Mouse (Mus musculus) frontal cortex, postnatal 14 days (tissue): ENCODE measurements around the gene Aurkb.
A peak's percentile ranks its signal among the peaks of the same experiment; 100 is the strongest.

ENCODE experiments used
- DNase-seq, 2 experiments: peaks; one replicate each; pipeline ENCODE4 v3.0.0; 2022; ENCODE audit warnings: low spot score in 2 of 2

Aurkb gene

DNA sequence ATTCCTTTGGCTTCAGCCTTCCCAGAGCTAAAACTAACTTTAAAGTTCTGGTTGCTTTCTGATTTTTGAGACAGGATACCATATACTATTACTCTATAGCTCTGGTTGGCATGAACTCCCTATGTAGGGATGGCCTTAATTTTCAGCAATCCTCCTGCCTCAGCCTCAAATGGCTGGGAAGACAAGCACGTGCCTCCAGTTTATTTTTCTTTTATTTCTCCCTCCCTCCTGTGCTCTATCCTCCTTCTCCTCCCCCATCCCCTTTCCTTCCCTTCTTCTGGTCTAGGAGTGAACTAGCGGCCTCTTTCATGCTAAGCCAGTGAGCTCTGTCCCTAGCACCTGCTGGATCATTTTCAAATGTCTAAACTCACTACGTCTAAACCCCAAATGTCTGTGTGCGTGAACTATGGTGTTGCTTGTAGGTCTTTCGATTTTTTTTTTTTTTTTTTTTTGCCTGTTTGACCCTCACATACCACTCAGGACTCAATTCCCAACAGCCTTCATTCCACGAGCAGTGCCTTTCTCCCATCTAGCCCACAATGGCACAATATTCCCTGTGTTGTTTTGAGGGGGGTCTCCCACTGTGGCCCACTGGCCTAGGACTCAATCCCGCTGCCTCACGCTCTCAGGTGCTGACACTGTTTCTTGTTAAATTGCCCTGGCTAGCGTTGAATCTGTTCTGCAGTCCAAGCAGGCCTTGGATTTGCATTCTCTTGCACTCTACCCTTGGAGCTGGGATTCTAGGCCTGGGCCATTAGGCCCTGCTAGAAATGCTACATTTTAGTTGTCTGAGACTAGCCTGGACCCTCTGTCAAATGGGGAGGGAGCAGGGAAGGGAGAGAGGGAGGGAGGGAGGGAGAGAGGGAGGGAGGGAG is 19.0 kb downstream of the Aurkb start:
- DNase-seq, result no peak

DNA sequence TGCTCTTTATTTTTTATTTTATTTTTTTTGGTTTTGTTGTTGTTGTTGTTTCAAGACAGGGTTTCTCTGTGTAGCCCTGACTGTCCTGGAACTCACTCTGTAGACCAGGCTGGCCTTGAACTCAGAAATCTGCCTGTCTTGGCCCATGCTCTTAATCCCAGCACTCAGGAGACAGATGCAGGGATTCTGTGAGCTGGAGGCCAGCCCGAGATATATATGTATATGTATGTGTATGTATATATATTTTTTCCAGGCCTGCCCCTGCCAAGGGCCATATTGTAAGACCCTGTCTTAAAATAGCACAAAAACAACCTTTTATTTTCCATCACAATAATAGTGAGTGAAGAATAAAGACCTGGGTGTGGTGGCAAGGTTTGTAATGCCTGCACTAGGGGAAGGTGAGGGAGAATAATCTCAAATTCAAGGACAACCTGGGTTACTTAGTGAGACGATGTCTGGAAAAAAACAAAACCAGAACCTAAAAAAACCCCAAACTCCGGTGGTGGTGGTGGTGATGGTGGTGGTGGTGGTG is 20.0 kb downstream of the Aurkb start:
- no peak for DNase-seq

DNA sequence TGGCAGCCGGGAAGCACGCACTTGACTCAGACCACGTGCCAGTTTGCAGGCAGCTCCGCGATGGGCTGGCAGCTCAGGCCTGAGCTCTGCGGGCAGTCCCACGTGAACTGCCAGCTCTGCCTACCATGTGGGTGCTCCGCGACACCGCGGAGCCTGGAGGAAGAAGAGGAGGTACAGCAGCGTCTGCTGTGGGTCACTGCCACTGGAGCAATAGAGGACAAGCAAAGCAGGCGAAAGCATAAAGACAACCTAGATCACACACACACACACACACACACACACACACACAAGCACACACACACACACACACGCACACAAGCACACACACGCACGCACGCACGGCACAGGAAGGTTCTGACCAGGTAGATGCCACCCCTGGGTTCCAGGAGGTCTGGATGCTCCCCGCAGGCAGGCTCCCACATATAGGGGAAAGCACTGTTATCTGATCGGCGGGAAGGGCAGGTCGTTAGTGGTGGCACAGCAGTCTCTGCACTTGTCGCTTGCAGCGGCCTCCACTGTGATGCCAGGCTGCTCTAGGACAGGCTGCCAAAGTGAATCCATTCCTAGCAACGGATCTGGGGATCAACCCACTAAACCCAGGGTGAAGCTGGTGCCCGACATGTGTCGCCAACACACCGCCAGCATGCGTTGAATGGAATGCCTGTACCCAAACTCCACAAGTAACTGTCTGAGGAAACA is 20.9 kb downstream of the Aurkb start:
- no peak for DNase-seq

DNA sequence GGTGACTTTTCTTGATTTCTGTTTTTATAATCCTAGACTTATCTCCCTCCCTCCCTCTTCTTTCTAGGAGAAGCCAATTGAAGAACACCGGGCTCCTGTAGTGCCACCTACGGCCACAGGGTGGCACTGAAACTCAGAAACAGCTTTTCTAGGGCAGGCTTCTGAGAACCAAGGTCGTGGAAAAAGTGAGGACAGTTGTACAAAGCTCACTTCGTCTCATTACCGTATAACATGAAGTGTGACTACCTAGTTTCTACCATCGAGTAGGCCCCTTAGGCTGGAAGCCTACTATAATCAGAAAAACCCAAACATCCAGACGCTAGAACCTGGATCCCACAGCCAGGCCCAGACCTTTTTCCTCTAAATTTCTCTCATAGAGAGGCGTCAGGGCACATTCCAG is 21.5 kb downstream of the Aurkb start:
- DNase-seq, result peak in 1 of 2 experiments; percentile 89

DNA sequence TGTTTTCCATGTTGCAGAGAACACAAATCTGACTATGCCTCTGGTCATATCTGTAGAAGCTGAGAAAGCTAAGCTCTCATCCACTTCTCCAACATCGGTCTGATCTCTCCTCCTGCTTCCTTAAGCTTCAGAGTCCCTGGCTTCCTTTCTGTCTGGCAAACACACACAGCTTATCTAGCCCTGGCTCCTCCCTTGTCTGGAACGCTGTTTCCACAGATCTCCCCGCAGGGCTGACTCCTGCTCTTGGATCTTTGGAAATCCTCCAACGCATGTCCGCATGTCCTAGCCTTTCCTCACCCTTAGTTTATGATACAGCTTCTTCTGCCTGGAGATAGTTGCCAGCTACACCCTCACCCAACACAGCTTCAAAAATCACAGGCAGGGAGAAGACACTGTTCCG is 22.2 kb downstream of the Aurkb start:
- DNase-seq, result no peak

DNA sequence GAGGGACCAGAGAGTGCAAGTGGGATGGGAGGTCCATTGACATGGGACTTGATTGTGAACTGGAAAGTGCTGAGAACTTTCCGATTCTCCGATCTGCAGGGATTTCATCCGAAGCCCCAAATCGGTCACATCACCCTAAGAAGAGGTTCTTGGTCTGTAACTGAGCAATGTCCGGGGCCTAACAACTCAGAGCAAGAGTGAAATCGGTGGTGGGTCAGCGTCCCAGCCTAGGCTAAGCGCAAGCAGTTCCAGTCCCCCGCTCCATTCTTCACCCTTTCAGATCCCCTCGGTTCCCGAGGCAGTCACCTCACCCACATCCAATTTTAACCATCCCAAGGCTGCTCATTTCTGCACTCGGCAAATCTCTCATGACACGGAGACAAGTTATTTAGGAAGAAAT is 24.6 kb downstream of the Aurkb start:
- no peak for DNase-seq

DNA sequence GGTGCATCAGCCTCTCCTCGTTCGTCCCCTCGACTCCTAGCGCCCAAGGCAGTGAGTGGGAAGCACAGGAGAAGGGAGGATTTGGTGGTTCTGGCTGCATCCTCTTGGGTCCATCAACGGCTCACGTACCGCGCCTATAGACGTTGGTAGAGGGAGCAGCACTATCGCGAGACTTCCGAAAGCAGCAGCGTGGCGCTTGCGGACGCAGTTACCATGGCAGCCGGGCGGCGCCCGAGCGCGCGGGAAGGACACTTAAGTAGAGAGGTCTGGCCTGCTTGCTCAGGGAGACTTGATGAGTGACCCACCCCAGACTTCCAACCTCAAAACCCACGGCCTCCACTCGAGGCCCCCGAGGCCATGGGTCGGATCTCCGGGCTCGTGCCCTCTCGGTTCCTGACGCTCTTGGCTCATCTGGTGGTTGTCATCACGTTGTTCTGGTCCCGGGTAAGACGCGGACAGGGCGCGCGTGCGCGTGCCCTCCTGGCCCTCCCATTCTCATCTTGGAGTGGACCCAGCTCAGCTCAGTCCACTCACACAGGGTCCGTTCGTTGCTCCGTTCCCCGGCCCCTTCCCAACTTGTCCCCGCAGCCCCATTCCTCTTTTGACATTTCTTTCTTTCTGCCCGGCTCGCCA is 25.3 kb downstream of the Aurkb start, which contains the start of gene Tmem107:
Gene Tmem107, plus strand, starts transcription at position 217 of the 633 bp plus-strand sequence.
- DNase-seq, result peak; percentile 89 to 92

DNA sequence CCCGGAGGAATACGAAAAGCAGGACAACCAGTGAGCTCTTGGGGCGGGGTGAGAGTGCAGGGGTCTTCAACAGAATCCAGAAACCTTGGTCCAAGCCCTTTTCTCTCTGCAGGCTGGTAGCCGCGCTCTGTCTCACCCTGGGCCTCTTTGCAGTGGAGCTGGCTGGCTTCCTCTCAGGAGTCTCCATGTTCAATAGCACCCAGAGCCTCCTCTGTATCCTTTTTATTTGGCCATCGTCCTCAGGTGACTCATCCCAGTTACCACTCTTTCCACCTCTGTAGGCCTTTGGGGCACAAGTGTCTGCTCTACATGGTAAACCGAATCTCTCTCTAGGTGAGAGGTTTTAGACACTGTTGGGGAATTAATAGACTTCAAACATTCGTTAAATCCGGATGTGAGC is 25.8 kb downstream of the Aurkb start:
- no peak for DNase-seq

DNA sequence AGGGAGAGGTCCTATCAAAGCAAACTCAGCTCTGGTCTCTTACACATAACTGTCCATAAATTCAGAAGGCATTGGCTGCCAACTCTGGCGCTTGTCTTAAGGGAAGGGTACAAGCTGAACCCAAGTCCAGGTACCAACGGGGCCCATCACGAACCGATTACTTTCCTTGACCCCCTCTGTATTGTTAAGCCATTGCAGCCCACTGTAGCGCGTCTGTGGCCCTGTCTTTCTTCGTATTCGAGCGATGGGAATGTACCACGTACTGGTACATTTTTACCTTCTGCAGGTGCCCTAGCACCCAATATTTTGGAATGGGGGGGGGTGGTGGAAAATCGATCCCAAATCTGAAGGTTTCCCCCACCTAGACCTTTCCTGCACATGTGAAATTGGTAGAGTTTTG is 26.8 kb downstream of the Aurkb start:
- no peak for DNase-seq

DNA sequence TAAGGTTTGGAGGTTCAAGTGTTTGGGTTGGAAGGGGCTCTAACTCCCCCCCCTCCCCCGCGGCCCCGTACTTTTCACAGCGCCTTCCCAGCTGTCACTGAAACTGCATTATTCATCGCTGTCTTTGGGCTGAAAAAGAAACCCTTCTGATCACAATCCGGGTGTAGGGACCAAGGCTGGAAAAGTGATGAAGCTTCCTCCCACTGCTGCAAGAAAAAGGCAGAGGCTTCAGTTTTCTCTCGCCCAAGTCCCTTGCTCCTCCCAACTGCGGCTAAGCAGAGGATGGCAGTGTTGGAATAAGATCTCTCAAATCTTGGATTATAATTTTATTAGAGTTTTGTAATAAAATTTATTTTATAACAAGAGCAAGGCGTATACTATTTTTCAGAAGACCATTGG is 27.2 kb downstream of the Aurkb start:
- DNase-seq, result no peak

DNA sequence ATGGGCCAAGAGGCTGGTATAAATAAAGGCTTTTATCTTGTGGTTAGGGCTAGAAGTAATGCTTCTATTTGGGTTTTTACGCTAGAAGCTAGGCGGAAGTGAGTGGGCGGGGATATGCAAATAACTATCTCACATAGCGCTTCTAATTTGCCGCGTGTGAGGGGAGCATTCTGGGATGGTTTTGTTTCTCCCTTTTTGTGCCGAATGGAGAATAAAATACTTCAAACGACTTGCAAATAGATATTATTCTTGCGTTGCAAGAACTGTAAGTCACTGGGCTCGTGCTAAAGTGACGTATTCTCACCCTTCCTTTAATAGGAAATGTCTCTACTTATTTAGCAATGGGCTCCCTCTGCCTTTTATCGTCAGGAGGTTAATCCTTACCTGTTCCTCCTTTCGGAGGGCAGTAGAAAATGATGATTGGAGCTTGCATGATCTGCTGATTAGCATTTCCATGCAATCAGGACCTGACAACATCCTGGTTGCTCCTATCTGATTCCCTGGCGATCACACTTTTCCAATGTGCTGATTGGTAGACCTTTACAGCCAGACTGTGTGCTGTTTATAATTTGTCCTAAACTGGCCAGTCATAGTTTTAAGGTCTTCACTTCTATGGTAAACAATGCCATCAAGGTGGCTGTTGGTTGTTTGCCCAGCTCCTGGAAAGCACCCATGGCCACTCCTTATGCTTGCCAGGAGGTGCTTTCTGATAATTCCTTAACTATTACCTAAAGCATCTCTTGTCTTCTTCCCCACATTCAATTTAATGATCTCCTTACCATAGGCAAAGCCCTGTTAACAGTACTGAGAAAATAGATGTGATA is 27.8 kb downstream of the Aurkb start:
- DNase-seq, result peak; percentile 68 to 78

DNA sequence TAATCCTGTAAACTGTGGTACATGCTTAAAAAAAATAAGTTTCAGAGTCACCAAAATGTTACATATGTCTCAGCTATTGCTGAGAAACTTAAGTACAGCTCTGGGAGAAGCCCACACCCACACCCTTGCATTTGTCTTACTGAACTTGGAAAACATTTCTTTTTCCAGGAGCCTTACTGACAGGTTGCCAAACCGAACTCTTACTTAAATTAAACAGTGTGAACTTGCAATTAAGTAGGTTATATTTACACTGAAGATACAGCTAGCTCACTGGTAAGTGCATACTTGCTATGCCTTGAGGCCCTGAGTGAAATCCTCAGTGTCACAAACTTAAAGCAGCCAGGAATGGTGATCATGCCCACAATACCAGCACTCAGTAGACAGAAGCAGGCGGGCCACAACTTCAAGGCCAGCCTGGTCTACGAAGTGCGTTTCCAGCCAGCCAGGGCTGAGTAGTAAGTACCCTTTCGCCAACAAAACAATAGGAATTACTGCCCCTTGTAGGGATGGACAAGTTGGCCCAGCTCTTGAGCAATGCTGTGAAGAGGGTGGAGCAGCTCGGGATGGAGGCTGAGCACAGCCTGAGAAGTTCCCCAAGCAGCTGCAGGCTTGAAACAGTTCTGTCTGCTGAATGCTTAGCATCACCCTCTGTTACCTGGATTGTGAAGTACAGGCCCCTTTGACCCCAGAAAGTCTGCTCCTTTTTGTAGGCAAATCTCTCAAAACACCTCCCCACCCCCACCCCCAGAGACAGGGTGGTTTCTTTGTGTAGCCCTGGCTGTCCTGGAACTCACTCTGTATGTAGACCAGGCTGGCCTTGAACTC is 28.7 kb downstream of the Aurkb start:
- DNase-seq, result no peak

DNA sequence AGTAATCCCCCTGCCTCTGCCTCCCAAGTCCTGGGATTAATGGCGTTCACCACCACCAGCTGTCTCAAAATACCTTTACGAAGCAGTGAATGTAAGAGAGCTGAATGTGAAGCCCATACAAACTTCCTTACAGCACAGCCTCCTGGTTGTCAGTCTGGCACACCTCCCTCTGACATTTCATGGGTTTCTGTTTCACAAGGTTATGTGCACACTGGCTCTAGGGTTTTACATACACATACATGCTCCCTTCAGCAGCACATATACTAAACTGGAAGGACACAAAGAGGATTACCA is 29.3 kb downstream of the Aurkb start:
- DNase-seq, result no peak

DNA sequence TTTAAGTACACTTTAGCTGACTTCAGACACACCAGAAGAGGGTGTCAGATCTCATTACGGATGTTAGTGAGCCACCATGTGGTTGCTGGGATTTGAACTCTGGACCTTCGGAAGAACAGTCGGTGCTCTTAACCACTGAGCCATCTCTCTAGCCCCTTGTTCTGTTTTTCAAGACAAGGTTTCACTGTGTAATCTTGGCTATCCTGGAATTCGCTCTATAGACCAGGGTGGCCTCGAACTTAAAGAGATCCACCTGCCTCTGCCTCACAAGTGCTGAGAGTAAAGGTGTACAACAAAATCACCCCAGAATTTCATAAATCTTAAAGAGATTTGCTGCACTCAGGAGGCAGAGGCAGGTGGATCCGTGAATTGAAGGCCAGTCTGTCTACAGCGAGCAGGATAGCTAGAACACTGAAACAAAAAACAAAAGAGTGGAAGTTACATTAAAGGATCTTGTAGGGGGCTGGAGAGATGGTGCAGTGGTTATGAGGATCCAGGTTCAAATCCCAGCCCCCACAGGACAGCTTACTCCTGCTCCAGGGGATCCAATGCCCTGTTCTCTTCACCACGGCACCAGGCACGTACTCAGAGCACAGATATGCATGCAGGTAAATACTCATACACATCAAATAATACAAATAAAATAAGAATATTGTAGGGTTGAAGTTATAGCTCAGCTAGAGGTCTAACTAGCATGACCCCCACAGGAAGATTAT is 30.5 kb downstream of the Aurkb start:
- no peak for DNase-seq

DNA sequence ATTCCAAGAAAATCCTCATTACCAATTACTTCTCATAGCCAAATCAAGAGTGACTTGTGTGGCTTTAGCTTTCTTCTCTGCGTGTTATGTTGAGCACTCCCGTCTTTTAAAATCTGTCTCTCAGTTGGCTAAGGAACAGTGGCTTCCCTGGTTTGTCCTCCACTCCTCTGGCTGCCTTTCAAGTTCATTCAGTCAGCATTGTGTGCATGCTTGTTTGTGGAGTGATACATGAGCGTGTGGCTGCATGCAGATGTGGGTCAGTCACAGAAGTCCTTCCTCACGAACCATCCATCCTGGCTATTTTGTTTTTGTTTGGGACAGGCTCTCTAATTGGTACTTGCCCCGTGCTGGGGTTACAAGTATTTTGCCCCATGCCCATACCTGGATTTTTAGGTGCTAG is 31.1 kb downstream of the Aurkb start:
- no peak for DNase-seq

DNA sequence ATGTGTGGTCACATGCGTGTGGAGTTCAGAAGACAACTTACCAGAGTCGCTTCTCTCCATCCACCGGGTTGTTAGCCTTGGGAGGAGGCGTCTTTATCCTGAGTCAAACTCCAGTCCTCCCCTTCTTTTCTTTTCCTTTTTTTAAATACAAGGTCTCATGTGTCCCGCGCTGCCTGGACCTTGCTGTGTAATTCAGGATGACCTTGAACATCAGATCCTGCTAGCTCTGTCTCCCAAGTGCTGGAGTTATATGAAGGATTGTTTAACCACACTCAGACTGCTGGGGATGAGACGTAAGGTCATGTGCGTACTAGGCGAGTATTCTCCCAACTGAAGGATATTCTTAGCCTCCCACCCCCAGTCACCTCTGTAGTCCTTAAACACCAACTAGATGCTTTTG is 31.9 kb downstream of the Aurkb start:
- no peak for DNase-seq

DNA sequence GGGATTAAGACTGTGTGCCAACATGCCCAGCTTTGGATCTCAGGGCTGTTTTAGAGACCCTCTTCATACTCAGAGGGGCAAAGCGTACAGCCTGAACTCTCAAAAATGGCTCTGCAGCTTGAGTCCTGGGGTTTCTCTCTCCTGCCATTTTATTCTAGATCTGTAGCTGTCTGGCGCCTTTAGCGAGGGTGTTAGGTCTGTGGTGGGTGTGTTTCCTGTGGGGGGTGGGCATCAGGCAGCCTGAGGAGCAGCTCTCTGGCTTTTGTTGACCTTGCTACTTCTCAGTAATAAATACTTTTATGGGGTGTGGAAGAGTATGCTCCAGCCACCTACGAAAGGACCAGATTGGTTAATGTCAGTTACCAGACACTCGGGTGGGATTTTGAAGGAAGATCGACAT is 32.6 kb downstream of the Aurkb start:
- DNase-seq, result no peak

DNA sequence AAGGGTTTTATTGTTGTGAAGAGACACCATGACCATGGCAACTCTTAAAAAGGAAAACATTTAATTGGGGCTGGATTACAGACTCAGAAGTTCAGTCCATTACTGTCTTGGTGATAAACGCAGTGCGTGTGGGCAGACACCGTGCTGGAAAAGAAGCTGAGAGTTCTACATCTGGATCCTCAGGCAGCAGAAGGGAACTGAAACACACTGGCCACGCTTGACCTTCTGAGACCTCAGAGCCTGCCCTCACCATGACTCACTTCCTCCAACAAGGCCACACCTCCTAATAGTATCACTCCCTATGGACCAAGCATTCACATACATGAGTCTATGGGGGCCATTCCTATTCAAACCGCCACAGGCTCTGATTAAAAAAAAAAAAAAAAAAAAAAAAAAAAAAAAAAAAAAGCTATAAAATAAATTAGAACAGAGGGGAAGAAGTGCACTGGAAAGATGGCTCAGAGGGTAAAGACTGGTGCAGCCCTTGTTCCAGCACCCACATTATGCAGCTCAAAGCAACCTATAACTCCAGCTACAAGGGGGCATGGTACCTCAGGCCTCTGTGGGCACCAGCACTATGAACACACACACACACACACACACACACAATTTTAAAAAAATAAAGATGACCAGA is 33.5 kb downstream of the Aurkb start:
- DNase-seq, result no peak

DNA sequence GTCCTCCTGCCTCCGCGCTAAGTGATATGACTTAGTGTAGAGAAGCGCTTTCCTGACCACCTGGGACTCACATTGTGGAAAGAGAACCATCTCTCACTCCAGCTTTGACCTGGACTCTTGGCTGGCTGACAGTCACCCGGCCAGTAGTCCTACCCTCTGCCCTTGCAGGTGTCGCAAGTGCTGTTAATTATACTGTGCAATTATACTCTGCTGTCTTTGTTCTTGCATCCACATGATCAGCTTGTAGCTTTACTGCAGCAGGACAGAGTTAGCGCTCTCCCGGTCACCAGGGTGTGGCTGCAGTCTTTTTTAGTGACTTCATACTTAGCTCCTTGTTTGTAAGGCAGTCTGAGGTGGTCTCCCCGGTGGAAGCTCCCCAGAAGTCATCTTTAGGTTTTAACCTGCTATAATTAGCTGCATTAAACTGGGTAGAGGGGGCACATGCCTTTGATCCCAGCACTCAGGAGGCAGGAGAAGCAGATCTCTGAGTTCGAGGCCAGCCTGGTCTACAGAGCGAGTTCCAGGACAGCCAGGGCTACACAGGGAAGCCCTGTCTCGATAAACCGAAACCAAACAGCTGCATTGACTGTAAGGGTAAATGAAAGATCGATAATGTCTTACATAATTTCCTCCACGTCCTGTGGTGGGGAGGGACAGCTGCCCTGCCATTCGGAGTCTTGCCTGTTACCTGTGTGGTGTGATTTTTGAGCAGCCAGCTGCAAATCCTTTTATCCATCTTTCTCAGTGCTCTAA is 34.8 kb downstream of the Aurkb start:
- DNase-seq, result no peak
